8 mouse cellular contexts compared by ENCODE assay signal in the genomic region with DNA sequence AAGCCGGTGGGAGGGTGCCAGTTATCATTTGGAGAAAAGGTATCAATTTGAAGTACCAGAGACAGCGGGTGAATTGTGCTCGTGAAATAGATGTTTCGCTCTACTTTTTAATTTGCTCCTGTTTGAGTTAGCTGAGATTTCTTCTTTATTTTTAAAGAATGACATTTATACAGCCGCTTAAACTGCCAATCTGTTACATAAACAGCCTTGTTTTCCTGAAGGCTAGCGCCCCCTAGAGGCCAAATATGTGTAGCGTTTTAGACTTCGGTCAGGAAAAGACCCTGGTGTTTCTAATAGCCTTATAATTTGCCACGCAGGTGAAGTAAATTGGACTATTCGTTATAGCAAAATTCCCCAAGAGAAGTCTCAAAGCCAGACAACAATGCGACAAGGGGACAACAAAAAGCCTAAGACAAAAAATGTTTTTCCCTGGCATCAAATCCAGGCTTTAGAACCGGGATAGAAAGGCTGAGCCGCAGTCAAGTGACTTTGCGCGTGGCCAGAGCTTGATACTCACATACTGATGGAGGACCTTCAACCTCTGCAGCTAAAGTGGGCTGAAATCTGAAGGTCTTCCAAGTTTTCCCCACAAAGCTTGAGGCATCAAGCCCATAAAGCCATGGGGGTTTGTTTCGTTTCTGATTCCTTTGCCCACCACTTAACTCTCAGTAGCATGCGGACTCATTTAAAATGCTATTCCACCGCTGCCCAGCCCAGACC. TPM values are rescaled to one million over a fixed set of nuclear protein-coding genes. Genes with fewer than 3 reads are reported as not detected.
DNase-seq lines count a peak whose midpoint lies in the region; ATAC-seq and TF ChIP-seq lines count a peak whose summit lies in the region.

No protein-coding gene starts in this region.

- no peak overlapping the region for H3K27ac ChIP-seq in heart, embryonic 12.5 days (ENCODE audit: poor library complexity, severe bottlenecking)
- H3K27ac ChIP-seq in lung, postnatal 0 days (ENCODE audit: low read length) = no peak overlapping the region

- H3K4me2 ChIP-seq in heart, embryonic 12.5 days = no peak overlapping the region
- H3K4me2 ChIP-seq in lung, postnatal 0 days (replicated peaks; ENCODE audit: low read depth, low read length) = no peak overlapping the region

- no peaks in the 10 kb centered on the region for H3K9me3 ChIP-seq in heart, embryonic 12.5 days (replicated peaks)
- H3K9me3 ChIP-seq in E14TG2a.4 (ENCODE audit: low read length) = peaks cover 2% of the 10 kb centered on the region; the same call in 1 of the 2 replicates
- H3K9me3 ChIP-seq in lung, postnatal 0 days (ENCODE audit: low read length) = no peaks in the 10 kb centered on the region

- no peaks in the 10 kb centered on the region; the same call in 1 of the 2 replicates for H3K4me1 ChIP-seq in heart, embryonic 12.5 days (replicated peaks)
- peaks cover 9% of the 10 kb centered on the region; the same call in 1 of the 2 replicates for H3K4me1 ChIP-seq in E14TG2a.4 (replicated peaks; ENCODE audit: low read depth, low read length)
- H3K4me1 ChIP-seq in lung, postnatal 0 days (ENCODE audit: insufficient read depth, low read depth, low read length) = no peaks in the 10 kb centered on the region

- H3K4me3 ChIP-seq in heart, embryonic 12.5 days = no peak overlapping the region
- no peak overlapping the region for H3K4me3 ChIP-seq in E14TG2a.4 (replicated peaks; ENCODE audit: low read length)
- no peak overlapping the region for H3K4me3 ChIP-seq in lung, postnatal 0 days (ENCODE audit: low read depth, low read length)

- peak; percentile 54 to 86 for DNase-seq in heart, adult 18-20 months
- DNase-seq in c-Kit-positive CD71-negative TER-119-negative erythroid progenitor cells, embryonic 14.5 days (ENCODE audit: low read depth) = peak; percentile 50
- peak; percentile 31 to 73 for DNase-seq in frontal cortex, postnatal 14 days (ENCODE audit: low spot score in 2 of 2)
- peak; percentile 82 for DNase-seq in layer of hippocampus, adult 11-12 months (ENCODE audit: low spot score)
- DNase-seq in lung, postnatal 0 days (ENCODE audit: low spot score) = peak; percentile 81
- DNase-seq in testis, postnatal 14 days (ENCODE audit: low spot score) = peak; percentile 61

- H3K9ac ChIP-seq in heart, embryonic 12.5 days = no peak overlapping the region
- H3K9ac ChIP-seq in lung, postnatal 0 days (replicated peaks; ENCODE audit: low read depth) = no peak overlapping the region

- no peaks in the 10 kb centered on the region for H3K27me3 ChIP-seq in heart, embryonic 12.5 days (replicated peaks)
- no peaks in the 10 kb centered on the region; the same call in 1 of the 2 replicates for H3K27me3 ChIP-seq in E14TG2a.4 (ENCODE audit: insufficient read depth, low read length)
- no peaks in the 10 kb centered on the region for H3K27me3 ChIP-seq in lung, postnatal 0 days (replicated peaks; ENCODE audit: insufficient read depth, low read length)

- ATAC-seq in heart, embryonic 12.5 days (ENCODE audit: insufficient number of reproducible peaks, low FRiP score) = no peak
- no peak for ATAC-seq in lung, postnatal 0 days

- TF ChIP-seq EP300 in lung, postnatal 0 days (IDR thresholded peaks at IDR 0.05) = no peak

- TF ChIP-seq CTCF in E14TG2a.4 (conservative IDR thresholded peaks at IDR 0.05; ENCODE audit: low read length) = peak; percentile 95
- TF ChIP-seq CTCF in lung, postnatal 0 days (IDR thresholded peaks at IDR 0.05) = peak; percentile 89

- WGBS in heart, embryonic 12.5 days = 58% methylated on average over 18 of the region's 18 CpGs
- 57% methylated on average over 18 of the region's 18 CpGs for WGBS in lung, postnatal 0 days

- H3K36me3 ChIP-seq in heart, embryonic 12.5 days = no peaks in the 10 kb centered on the region
- no peaks in the 10 kb centered on the region for H3K36me3 ChIP-seq in E14TG2a.4 (ENCODE audit: insufficient read depth, low read length)
- no peaks in the 10 kb centered on the region for H3K36me3 ChIP-seq in lung, postnatal 0 days (ENCODE audit: insufficient read depth, low read length)

RNA-seq across cellular contexts. Expression of a gene that starts 46.4 kb away (rescaled TPM):
- total RNA-seq in heart, adult 18-20 months (2021) = 1 to 10 TPM in 1 of 2 experiments, under 1 TPM in 1; 0.92 to 1.8 TPM
- polyA plus RNA-seq in heart, embryonic 12.5 days (2016; fragmentation: Nextera tagmentation; extraction: Ambion mirVana) = 0.72 and 1.7 TPM in 2 replicates
- polyA plus RNA-seq in lung, postnatal 0 days (2015; fragmentation: Nextera tagmentation; extraction: Ambion mirVana) = 2.0 and 2.3 TPM in 2 replicates
